Mouse (Mus musculus) adrenal gland (tissue): ENCODE measurements around the gene Med13l.

ENCODE experiments used
- intact Hi-C: fragments of 180-260 bp; cut with DNase I; formaldehyde crosslinking; loops from one replicate; pipeline ENCODE4 v1.15.1; 2025

The Med13l gene

DNA sequence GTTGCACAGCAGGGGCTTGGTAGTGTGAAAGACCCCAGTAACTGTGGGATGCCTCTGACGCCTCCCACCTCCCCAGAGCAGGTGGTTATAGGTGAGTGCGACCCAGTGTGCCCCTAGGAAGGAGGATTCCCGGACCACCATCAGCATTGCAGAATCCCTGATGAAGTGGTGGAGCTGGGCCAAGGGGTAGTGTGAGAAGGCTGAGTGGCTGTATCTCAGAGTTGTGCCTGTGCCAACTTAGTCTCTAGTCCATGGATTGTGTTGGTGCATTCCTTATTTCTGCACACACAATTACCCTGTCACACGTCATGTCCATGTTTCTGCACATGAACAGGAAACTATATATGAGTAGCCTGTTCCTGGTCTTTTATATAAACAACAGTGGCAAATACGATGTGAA lies 161.4 kb downstream of the Med13l start:
- intact Hi-C loops, result no loop called here

DNA sequence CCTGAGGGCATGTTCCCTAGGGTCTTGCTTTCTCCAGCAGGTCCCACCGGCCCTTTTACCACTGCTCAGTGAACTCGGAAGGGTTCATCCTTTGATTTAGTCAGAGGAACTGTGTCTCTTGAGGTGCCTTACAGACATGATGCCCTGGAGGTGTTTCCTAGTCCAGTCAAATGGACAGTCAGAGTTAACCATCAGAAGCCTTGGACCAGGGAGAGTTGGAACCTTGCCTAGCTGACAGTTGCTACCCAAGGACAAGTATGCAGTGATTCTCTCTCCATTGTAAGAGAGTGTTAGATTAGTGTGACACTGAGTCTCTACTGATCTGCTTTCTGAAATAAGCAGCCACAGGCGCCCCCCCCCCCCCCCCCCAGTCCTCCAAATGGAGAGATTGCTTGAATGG lies 162.0 kb downstream of the Med13l start:
- intact Hi-C loops, result no loop called here

DNA sequence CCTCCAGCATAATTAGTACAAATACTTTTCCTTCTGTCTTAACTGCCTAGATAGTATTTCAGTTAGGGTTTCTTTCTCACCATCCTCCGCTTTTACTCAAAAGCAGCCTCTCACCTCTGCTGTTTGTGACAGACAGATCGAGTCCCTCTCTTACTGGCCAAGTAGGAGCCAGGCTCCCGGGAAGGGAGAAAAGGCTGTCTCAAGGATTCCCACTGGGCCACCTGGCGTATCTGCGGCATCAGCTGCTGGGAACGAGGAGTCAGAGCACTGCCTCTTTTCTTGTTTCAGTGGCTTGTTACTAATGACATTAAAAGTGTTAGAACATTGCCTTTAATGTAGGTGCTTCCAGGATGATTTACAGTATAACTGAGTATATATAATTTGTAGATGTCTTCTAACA lies 164.9 kb downstream of the Med13l start:
- intact Hi-C loops, result no loop called here

DNA sequence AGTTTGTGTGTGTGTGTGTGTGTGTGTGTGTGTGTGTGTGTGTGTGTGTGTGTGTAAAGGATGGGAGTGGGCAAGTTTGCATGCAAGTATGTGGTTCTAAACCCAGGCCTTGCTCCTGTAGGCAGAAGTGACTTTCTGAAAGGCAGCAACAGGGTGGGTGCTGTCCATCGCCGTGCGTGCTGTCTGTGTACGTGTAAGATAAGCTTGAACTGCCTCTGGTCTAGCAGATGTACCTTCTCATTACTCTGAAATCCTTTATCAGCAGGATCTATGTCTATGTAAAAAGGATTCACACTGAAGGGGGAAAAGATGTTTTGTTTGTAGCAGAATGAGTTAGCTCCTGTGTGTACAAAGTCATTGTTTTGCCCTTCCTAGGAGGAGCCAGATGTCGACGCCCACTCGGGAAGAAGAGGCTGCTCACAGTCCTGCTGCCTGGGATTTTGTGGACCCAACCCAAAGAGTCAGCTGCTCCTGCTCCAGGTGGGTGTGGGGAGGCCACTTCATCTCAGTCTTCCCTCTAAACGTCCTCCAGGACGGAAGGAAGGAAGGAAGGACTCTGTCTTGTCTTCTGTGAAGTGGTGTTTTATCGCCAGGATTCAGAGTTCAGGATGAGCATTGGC lies 165.5 kb downstream of the Med13l start:
- intact Hi-C loops, result no loop called here

DNA sequence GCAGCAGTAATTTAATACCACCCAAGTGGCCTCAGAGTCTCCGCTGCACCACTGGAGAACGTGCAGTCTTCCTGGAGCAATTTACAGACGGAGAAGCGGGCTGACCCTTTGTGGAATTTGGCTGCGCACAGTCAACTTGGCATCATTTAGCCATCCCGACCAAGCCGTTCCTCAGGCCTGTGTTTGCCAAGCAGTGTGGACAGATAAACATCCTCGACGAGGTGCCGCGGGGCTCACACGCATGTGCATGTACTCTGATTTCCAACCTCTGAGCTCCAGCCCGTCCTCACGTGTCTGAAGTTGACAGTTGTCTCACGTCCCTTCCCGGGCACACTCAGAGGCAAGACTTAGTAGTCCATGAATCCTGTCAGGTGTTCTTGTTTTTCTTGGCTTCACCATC lies 166.9 kb downstream of the Med13l start:
- intact Hi-C loops, result no loop called here

DNA sequence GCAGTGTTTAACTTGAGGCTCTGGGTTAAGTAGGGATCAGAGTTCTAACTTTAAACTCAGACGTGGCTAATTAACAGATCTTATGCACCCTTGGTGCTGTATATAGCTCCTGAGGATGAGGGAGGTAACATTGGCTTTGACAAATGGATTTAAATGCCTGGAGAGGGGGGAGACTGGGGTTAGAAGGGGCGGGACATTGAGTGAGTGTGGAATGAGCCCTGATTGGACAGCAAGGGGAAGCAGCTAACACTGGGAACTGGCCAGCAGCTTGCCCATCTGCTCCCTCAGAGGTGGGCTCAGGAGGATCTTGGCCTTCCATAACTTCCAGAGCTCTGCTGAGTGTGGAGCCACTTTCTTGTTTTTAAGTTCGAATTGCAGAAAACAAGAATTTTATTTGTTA lies 171.7 kb downstream of the Med13l start:
- intact Hi-C loops, result loop anchor here (10.0 kb wide), 1 partner anchor 467 kb away; no protein-coding TSS in a partner anchor

DNA sequence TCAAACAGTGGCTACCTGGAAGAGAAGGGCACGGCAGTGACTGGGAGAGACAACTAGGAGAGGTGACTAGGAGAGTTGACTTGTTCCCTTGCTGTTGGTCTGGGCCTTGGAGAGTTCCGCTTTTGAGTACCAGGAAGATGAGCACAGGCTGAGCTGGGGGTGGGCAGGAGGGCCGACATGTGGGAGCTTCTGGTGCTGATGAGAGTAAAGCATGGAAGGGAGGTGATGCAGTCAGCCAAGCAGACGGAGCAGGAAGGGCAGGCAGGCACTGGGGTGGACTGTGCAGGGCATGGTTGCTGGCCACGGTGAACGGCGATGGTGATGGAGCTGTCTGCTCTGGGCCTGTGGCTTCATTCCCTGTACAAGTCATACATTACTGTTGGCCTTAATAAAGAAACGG lies 172.2 kb downstream of the Med13l start:
- intact Hi-C loops, result loop anchor here (10.0 kb wide), 1 partner anchor 468 kb away; no protein-coding TSS in a partner anchor

DNA sequence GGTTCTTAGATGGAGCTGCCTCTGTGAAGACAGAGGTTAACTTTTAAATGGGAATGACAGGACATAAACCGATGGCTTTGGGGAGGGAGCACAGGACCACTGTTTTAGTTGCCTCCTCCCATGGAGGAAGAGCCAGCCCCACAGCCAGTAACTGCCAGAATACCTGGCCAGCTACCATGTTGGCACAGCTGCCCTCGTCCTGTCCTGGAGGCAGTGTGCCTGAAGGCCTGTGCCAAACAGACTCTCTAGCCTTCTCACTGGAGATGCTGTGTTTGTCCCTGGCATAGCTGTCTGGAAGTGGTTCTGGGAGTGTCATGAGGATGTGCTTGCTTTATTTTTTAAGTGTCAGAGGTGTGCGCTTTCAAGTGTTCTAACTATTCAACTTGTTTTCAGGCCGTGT lies 173.1 kb downstream of the Med13l start:
- intact Hi-C loops, result loop anchor here (10.0 kb wide), 1 partner anchor 469 kb away; no protein-coding TSS in a partner anchor

DNA sequence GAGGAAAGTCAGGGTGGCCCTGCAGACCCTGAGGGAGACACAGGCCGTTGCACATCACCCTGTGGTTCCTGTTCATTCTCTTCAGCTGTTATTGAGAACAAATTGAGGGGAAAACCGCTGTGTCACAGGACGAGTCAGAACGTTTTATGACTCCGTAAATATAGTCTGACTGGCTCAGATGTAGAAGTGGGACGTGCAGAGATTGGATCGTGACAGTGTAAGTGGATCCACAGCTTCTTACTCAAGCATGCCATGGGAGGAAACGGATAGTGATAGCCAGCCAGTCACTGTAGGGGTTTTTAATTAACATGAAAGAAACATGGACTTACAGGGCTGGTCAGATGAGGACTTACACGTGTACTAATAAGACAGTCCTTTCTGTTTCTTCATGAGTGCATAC lies 174.0 kb downstream of the Med13l start:
- intact Hi-C loops, result loop anchor here (2.0 to 10.0 kb wide), 2 partner anchors 404 to 470 kb away; no protein-coding TSS in a partner anchor

DNA sequence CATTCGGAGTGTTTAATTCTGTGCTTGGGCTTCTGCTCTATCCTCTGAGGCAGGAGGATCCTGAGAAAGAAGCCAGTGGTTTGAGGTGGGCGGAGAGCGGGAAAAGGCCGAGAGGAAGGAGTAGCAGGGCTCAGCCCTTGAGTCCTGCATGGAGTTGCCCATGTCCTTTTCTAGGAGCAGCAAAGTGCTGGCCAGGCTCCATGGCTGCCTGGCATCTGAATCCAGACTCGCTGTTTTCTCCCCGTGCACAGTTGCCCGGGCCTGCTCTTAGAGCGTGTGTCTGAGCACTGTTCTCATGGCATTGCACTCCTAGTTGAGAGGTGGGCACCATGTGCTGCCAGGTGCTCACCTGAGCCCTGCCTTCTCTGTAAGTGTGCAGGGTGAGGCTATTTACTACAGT lies 175.3 kb downstream of the Med13l start:
- intact Hi-C loops, result loop anchor here (2.0 to 10.0 kb wide), 3 partner anchors 138 to 471 kb away; no protein-coding TSS in a partner anchor

DNA sequence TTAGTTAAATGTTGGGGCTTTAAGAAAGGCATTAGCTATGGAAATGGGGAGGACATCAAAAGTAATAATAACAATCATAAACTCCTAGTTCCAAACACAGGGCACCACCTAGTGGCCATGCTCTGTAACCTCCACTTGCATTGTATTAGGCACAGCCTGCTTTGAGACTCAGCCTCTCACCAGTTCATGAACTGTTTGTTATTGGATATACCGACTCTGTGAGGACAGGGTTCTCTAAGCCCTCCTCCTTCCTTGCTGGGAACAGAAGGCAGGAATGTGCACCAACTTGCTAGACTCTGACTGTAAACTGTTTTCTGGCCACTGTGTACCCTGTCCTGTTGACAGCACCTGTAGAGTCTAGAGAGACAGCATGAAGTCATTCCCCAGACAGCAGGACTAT lies 177.1 kb downstream of the Med13l start:
- intact Hi-C loops, result loop anchor here (5.0 to 10.0 kb wide), 2 partner anchors 140 to 473 kb away; no protein-coding TSS in a partner anchor

DNA sequence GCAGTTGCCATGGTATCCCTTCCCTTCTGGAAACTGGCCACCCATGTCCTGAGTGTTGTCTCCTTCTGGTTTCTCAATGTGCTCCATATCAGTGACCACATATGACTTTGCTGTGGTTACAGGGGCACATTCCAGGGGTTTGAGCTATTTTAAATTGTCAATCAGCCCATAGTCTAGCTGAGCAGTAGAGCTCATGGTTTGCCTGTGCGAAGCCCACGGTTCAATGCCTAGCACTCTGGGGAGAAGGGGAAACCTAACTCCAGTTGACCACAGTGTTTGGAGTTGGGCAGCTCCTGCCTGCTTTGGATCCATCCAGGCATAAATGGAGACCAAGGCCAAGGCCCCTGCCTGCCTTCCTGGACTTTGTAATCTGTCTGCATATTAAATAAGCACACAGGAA lies 182.6 kb downstream of the Med13l start:
- intact Hi-C loops, result no loop called here

DNA sequence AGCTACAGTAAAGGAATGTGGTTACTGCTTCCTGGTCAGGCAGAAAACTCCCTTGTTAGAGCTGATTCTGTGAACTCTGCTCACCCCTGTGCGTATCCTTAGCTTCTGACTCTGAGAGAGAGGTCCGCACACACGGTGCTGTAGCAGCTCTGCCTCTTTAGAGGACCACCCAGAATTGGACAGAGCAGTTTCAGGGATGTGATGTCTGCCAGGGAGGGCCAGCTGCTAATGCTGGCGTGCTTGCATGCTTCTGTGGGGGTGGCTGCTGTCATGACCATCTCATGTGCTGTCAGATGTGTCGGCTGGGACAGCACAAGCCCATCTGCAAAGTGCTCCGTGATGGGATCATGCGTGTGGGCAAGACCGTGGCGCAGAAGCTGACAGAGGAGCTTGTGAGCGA lies 186.5 kb downstream of the Med13l start:
- intact Hi-C loops, result no loop called here

DNA sequence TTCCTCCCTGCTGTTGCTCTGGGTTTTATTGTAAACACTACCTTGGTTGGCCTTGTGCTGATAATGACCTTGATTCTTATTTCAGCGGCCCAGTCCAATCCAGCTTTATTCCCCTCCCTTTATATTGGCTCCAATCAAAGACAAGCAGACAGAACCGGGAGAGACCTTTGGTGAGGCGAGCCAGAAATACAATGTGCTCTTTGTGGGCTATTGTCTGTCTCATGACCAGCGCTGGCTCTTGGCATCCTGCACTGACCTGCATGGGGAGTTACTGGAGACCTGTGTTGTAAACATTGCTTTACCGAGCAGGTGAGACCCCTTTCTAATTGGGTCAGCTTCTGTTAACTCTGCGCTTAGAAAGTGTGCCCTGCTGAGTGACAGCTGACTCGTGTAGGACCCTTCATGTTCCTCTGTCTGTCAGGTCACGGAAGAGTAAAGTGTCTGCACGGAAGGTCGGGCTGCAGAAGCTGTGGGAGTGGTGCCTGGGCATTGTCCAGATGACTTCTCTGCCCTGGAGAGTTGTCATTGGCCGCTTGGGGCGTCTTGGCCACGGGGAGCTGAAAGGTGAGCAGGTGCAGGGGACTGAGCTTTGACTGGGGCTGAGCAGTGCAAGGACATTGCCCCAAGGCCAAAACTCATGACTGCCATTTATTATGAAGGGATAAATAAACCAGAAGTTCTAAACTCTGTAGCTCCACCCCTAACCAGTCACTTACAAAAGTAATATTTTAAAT lies 191.1 kb downstream of the Med13l start:
- intact Hi-C loops, result no loop called here

DNA sequence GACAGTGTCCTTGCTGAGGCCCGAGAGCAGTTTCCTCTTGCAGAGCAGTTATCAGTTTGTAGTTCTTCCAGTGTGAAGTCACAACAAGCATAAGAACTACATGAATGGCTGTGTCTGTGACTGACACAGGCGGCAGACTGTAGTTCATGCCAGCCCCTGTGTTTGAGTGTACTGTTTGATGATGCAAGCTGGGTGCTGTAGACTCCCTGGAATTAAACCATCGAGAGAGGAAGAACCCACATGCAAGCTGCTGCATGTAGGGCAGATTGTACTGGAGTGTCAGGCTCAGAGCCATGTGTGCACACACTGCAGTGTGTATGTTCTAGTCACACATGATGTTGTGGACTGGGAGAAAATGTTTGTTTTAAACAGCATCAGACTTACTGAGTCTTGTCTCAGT lies 192.4 kb downstream of the Med13l start:
- intact Hi-C loops, result no loop called here

DNA sequence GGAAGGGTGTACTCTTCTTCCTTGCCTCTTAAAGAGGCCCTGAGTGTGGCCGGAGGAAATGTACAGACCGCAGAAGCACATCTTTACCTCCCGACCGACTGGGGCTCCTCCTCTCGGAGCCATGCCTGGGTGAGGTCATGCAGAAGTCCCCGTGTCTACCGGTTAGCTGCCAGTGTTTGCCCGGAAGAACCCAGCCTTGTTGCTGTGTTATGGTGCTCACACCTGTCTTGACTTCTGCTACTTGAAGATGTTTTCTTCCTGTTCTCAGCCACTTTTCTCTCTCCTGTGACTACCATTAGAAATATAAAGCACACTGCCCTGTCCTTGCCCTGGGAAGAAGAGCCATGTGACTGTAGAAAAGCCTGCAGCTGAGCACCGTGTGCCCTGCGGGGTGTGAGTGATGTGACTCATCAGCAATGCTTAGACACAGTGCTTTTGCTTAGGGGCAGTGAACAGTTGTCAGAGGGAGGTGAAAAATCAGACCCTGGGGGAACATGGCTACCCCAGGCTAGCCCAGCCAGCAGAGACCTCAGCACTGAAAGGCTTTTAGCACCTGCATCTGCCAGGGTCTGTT lies 193.1 kb downstream of the Med13l start:
- intact Hi-C loops, result no loop called here

DNA sequence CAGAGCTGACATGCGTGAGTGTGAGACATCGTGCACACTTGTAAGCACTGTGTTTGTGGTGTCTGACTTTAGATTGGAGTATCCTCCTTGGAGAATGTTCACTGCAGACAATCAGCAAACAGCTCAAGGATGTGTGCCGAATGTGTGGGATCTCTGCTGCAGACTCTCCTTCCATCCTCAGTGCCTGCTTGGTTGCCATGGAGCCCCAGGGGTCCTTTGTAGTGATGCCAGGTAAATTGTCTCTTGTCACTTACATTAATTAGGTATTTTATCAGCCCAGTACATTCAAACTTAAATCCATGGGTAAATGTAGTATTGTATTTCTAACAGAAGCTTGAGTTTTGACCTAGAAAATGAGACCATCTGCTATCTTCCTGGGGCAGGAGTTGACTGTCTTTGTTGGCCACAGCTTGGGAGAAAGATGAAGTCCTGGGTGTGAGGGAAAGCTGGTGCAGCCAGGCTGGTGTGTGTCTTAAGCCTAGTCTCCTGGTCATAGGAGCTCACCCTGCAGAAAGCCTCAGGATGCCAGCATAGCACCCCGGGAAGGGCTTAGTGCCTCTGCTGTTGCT lies 193.8 kb downstream of the Med13l start:
- intact Hi-C loops, result no loop called here

DNA sequence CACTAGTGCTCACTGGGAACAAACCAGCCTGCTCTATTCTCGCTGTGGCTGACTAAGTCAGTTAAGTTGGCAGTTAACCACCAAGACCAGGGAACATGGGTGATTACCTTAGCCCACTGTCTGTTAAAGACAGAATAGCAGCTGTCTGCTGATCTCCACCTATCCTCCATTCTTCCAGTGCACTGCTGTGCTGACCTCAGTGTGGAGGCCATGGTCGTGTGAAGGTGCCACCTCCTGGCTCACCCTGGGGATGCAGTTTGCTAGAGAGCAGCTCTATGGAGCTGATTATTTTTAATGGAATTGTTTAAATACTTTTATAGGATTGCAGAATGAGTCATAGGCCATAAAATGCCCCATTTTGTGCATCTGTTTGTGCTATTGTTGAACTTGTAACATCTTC lies 195.6 kb downstream of the Med13l start:
- intact Hi-C loops, result no loop called here

DNA sequence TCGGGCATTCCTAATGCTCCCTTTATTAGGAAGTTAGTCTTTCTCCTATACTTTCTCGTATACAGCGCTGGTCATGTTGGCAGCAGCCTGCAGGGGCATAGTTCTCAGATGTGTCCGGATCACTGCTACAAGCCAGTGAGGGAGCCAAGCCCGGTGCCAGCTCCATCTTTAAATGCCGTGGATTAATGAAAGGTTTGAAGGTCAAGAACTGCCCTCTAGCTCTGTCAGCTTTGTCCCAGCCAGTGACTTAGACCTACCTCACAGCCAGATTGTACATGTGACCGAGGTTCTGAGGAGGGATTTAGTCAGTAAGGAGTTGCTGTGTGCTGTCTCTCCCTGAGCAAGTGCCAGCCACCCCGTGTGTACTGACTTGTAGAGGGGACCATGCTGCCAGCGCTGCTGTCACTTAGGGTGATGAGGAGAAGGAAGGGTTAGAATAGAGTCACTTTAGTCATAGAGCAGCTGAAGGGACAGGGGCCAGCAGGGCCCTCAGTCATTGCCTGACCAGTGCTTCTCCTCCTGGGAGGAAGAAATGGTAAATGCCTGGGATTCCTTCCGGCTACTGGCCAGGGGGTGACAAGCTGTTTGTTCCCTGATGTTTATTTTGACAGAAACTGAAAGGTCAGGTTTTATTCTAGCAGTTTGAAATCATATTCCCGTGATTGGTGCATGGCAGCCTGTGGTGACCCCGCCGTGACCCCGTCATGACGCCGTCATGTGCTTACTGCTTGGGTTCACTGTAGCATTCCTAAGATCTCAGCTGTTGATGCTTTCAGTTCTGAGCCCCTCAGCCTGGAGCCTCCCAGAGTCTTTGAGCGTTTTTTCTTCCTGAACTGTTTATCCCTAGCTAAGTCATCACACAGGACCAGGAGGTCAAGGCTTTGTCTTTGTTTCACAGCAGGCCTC lies 197.2 kb downstream of the Med13l start:
- intact Hi-C loops, result no loop called here

DNA sequence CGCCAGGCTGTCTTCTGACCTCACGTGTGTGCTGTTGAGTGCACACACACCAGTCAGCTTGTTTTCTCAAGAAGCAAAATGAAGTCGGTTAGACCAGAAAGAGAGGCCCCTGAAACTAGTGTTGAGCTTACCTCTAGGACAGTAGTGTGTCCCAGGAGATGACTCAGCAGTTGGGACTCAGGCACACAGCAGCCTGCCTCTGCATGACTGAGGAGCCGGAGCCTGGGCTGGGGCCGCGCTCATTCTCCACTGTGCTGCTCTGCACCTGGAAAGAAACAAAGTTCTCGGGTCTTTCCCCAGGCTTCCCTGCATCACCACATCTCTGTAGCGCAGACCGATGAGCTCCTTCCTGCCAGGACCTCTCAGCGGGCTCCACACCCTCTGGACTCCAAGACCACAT lies 200.5 kb downstream of the Med13l start:
- intact Hi-C loops, result loop anchor here (10.0 kb wide), 1 partner anchor 436 kb away; no protein-coding TSS in a partner anchor
